Mouse (Mus musculus) heart, postnatal 10 days (tissue): ENCODE results near the gene Adamtsl3. TPM values are rescaled to one million over a fixed set of nuclear protein-coding genes. Genes with fewer than 3 reads are reported as not detected.

Experiments
- DNase-seq, 2 experiments: peaks; one replicate each; pipeline ENCODE4 v3.0.0; 2021
- intact Hi-C: fragments of 180-260 bp; cut with DNase I; formaldehyde crosslinking; loops from one replicate; pipeline ENCODE4 v1.15.1; 2025
- total RNA-seq, 2 experiments: library from RNA; stranded (reverse); gene quantifications; 2 replicates each; pipeline ENCODE4 v1.2.3; 2021

Gene Adamtsl3
- total RNA-seq: 10 to 100 TPM; 11.9 to 12.4 TPM

- DNase-seq: peak; percentile 74 to 75
- intact Hi-C loops: loop anchor here (2.0 to 10.0 kb wide), 3 partner anchors 45 to 269 kb away; no protein-coding TSS in a partner anchor
Observed at GRCm38 (mm10) chr7:82335211-82336121, at the start of gene Adamtsl3. Gene Adamtsl3, plus strand, starts transcription at chr7:82335694.

- DNase-seq: no peak
Observed at GRCm38 (mm10) chr7:82287242-82287641, 48.3 kb upstream of the Adamtsl3 start.

GRCm38 (mm10) chr7:82293441-82293840 lies 42.1 kb upstream of the Adamtsl3 start:
- intact Hi-C loops: no loop called here
- DNase-seq: no peak

More at GRCm38 (mm10) chr7:82287242-82287641, 48.3 kb upstream of the Adamtsl3 start:
- intact Hi-C loops: no loop called here

GRCm38 (mm10) chr7:82294083-82294482 lies 41.4 kb upstream of the Adamtsl3 start:
- no peak for DNase-seq
- intact Hi-C loops: no loop called here

- no peak for DNase-seq
- intact Hi-C loops: no loop called here
Observed at GRCm38 (mm10) chr7:82294611-82295010, 40.9 kb upstream of the Adamtsl3 start.

GRCm38 (mm10) chr7:82308398-82308797 lies 27.1 kb upstream of the Adamtsl3 start:
- no peak for DNase-seq
- intact Hi-C loops: no loop called here

GRCm38 (mm10) chr7:82318515-82318914 lies 17.0 kb upstream of the Adamtsl3 start:
- intact Hi-C loops: no loop called here
- DNase-seq: no peak

GRCm38 (mm10) chr7:82326616-82327015 lies 8.9 kb upstream of the Adamtsl3 start:
- no peak for DNase-seq
- intact Hi-C loops: no loop called here

- intact Hi-C loops: no loop called here
Observed at GRCm38 (mm10) chr7:82327201-82327600, 8.3 kb upstream of the Adamtsl3 start.

GRCm38 (mm10) chr7:82327881-82328280 lies 7.6 kb upstream of the Adamtsl3 start:
- no peak for DNase-seq
- intact Hi-C loops: no loop called here

More at GRCm38 (mm10) chr7:82327201-82327600, 8.3 kb upstream of the Adamtsl3 start:
- DNase-seq: no peak

- no peak for DNase-seq
- intact Hi-C loops: loop anchor here (10.0 kb wide), 1 partner anchor 275 kb away; no protein-coding TSS in a partner anchor
Observed at GRCm38 (mm10) chr7:82329831-82330230, 5.7 kb upstream of the Adamtsl3 start.

GRCm38 (mm10) chr7:82330860-82331259 lies 4.6 kb upstream of the Adamtsl3 start:
- intact Hi-C loops: loop anchor here (10.0 kb wide), 1 partner anchor 274 kb away; no protein-coding TSS in a partner anchor

GRCm38 (mm10) chr7:82334000-82334399 lies 1.5 kb upstream of the Adamtsl3 start:
- intact Hi-C loops: loop anchor here (10.0 kb wide), 1 partner anchor 271 kb away; no protein-coding TSS in a partner anchor
- DNase-seq: no peak

More at GRCm38 (mm10) chr7:82330860-82331259, 4.6 kb upstream of the Adamtsl3 start:
- DNase-seq: no peak

GRCm38 (mm10) chr7:82336132-82336531 lies 638 bp downstream of the Adamtsl3 start:
- intact Hi-C loops: loop anchor here (2.0 to 10.0 kb wide), 3 partner anchors 45 to 269 kb away; no protein-coding TSS in a partner anchor
- peak; percentile 82 to 83 for DNase-seq

GRCm38 (mm10) chr7:82338121-82338520 lies 2.6 kb downstream of the Adamtsl3 start:
- no peak for DNase-seq
- intact Hi-C loops: loop anchor here (2.0 to 10.0 kb wide), 3 partner anchors 89 to 267 kb away; no protein-coding TSS in a partner anchor

GRCm38 (mm10) chr7:82338532-82338931 lies 3.0 kb downstream of the Adamtsl3 start:
- DNase-seq: no peak
- intact Hi-C loops: loop anchor here (2.0 to 10.0 kb wide), 3 partner anchors 89 to 266 kb away; no protein-coding TSS in a partner anchor

GRCm38 (mm10) chr7:82339214-82339613 lies 3.7 kb downstream of the Adamtsl3 start:
- intact Hi-C loops: loop anchor here (2.0 to 10.0 kb wide), 3 partner anchors 88 to 266 kb away; no protein-coding TSS in a partner anchor
- no peak for DNase-seq

GRCm38 (mm10) chr7:82341476-82341875 lies 6.0 kb downstream of the Adamtsl3 start:
- intact Hi-C loops: no loop called here
- DNase-seq: no peak

- DNase-seq: no peak
- intact Hi-C loops: no loop called here
Observed at GRCm38 (mm10) chr7:82346706-82347105, 11.2 kb downstream of the Adamtsl3 start.

GRCm38 (mm10) chr7:82349796-82350195 lies 14.3 kb downstream of the Adamtsl3 start:
- intact Hi-C loops: no loop called here
- no peak for DNase-seq

- intact Hi-C loops: no loop called here
- DNase-seq: no peak
Observed at GRCm38 (mm10) chr7:82350421-82350820, 14.9 kb downstream of the Adamtsl3 start.
